Mouse (Mus musculus) liver, embryonic 14.5 days (tissue): ENCODE results near the gene Eri3.

ENCODE experiments used
- CTCF ChIP-seq: IDR thresholded peaks from 2 replicates; pipeline ENCODE4 v1.5.1; 2016; ENCODE audit warnings: antibody characterized with exemption, low read depth, control low read depth
- EP300 ChIP-seq: IDR thresholded peaks from 2 replicates; pipeline ENCODE4 v1.6.1; 2016; ENCODE audit warnings: antibody characterized with exemption, low read depth

- TF ChIP-seq CTCF (no peak), EP300 (no peak)
These were observed 55.7 kb downstream of the Eri3 start for GRCm38 (mm10) chr4:117605954-117606227.
